Mouse (Mus musculus): ENCODE data around the gene Gja3.

DNA sequence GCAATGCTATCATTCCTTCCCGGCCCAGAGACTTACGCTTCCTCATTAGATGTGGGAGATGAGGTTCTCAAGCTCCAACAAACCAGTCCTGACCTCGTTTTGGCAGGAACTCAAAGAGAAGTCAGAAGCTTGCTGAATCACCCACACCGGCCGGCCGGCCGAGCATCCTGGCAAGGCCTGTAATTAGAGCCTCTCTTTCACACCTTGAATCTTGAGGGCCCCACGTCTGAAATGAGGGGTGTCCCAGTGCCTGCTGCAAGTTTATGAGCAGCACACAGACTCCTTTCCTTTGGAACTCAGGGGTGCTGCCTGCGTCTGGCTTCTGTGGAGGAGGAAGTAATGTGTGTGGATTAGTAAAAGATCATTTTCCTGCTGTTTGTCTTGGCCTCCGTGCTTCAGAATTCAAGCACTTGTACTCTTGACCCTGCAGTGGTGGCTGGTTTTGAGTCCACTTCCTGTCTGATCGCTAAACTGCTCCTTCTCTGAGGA, 26.3 kb upstream of the Gja3 start:
- TF ChIP-seq CTCF (IDR thresholded peaks at IDR 0.05; ENCODE audit: extremely low read depth, insufficient read length, insufficient replicate concordance, low read depth, low read length) (no peak), POLR2A (IDR thresholded peaks at IDR 0.05; ENCODE audit: low read depth, low read length) (no peak)

Measured in small intestine, adult 2 months (tissue).